Mouse (Mus musculus): ENCODE data around the gene Cldn9. TPM values are rescaled to one million over a fixed set of nuclear protein-coding genes. Genes with fewer than 3 reads are reported as not detected.

Cldn9 gene
- total RNA-seq (2021) = not detected
- long read RNA-seq, experiment 1 = 0 reads
- long read RNA-seq, experiment 2 = 0 reads

DNA sequence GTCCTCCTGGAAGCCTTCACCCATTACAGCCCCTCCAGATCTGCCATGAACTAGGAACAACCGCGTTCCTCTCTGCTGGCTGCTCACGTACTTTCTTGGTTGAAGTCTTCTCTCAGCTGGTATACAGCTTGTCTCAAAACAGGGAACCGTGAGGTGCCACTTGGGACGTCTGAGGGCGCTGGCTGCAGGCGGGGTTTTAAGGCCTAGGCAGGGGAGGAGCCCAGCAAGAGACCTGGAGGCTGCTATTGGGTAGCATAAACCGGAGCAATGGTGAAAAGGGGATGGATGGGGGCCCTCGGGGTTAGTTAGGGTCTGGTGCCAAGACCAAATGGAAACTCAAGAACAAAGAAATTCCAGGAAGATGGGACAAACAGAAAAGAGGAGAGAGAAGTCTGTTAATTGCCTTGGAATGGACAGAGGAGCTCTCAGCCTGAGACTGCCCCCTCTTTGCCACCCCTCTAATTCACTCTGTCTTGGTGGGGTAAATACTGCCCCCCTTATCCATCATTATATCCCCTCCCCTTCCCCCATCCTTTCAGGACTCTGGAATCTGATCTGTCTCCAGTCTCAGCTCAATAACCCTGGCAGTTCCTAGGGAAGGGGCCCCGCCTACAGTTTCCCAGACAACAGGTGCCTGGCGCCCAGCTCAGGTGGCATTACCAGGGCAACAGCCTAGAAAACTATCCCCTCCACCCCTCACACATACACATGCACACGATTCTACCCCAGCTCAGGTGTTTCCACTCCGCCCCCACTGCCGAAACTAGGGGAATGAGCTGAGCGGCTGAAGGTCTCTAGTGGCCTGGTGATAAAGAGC lies at the start of gene Cldn9:
Cldn9 (minus strand) TSS at position 171 of the 817 bp plus-strand sequence.
- intact Hi-C loops (cut with DNase I) = no loop called here

DNA sequence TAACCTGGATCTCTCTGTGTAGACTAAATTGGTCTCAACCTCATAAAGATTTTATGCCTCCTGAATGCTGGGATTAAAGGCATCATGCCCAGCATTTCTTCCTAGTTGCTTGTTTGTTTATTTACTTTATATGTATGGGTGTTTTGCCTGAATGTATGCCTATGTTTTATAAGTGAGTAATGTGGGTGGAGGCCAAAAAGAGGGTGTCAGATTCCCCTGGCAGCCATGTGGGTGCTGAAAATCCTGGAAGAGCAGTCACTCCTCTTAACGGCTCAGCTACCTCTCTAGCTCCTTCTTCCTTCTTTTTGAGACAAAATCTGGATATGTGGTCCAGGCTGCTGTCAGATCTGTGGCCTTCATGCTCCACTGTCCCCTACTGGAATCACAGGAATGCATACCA lies 46.6 kb upstream of the Cldn9 start:
- DNase-seq = no peak
- intact Hi-C loops (cut with DNase I) = no loop called here

More for the DNA sequence above, at the start of gene Cldn9:
- no peak for DNase-seq

- DNase-seq = peak; percentile 85 to 89
- intact Hi-C loops (cut with DNase I) = no loop called here
Measured at GRCm38 (mm10) chr17:23726758-23727142, 42.9 kb upstream of the Cldn9 start.

- intact Hi-C loops (cut with DNase I) = no loop called here
- peak; percentile 97 to 98 for DNase-seq
Measured at GRCm38 (mm10) chr17:23725999-23726757, 42.4 kb upstream of the Cldn9 start, which contains the start of gene Pkmyt1. Gene Pkmyt1, plus strand, starts transcription at chr17:23726336.

DNA sequence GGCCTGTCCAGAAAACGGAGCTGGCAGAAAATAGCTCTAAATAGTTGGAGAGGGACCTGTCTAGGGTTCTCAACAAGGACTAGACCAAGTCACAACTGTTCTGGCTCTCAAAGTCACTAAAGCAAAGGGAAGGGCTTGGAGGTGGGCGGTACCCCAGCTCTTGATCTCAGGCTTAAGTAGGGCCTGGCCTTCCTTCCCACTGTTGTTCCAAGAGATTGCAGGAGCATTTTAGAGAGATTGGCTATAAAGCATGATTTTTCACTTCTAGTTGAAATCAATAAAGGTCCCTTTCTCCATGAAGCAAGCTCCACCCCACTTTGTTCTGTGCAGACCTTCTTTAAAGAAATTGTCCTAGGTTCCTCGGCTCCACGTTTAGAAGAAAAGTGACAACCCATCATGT lies 41.7 kb upstream of the Cldn9 start:
- no peak for DNase-seq
- intact Hi-C loops (cut with DNase I) = no loop called here

GRCm38 (mm10) chr17:23722376-23723125 lies 38.7 kb upstream of the Cldn9 start, which contains the start of gene 1520401A03Rik:
Gene 1520401A03Rik, minus strand, starts transcription at chr17:23722783.
- no peak for DNase-seq
- intact Hi-C loops (cut with DNase I) = no loop called here

GRCm38 (mm10) chr17:23721886-23722285 lies 38.1 kb upstream of the Cldn9 start:
- DNase-seq = no peak
- intact Hi-C loops (cut with DNase I) = no loop called here

DNA sequence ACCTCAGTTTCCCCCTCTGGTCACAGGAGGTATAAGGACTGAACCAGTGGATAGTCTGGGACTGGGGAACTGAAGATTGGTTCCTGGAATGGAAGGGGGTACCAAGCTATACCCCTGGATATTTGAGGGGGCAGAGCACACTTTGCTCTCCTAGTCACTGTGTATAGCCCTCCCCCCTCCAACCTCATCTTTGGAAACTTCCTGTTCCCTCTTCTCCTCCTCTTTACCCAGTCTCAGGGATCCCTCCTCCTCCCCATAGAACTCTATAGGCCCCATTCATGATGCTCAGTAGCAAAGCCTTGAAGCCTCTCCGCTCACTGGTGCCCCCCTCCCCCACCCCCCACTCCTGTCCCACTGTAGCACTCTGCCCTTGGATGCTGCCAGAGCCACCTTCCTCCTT lies 35.6 kb upstream of the Cldn9 start:
- no peak for DNase-seq
- intact Hi-C loops (cut with DNase I) = no loop called here

GRCm38 (mm10) chr17:23717003-23717402 lies 33.2 kb upstream of the Cldn9 start:
- intact Hi-C loops (cut with DNase I) = no loop called here
- DNase-seq = no peak

- peak; percentile 76 to 83 for DNase-seq
- intact Hi-C loops (cut with DNase I) = loop anchor here (2.0 kb wide), 2 partner anchors 45 to 135 kb away; partner anchors contain the start of gene Bicdl2
Measured at GRCm38 (mm10) chr17:23706212-23706611, 22.4 kb upstream of the Cldn9 start.

DNA sequence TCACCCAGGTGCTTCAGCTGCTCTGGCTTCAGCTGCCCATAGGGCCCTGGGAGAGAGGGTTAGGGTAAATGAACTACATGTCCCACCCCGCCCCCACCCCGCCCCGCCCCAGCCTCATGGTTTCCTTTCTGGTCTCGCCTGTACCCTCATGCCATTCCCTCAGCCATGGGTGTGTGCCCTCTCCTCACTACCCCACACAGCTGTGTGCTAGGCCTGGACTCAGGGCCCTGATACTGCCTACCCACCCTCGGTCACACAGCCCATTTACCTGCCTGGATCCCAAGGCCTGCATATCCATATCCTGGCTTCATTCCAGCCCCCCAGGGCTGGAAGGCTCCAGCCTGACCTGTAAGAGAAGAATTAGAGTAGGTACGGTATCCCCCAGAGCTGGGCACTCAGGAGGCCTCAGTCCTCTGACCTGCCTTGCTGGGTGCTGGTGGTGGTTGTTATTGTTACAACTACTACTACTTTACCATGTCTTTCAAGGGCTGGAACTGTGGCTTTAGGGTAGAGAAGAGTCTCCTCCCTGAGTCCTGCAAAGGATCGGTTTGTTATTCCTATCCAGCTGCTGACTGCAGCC lies 21.8 kb upstream of the Cldn9 start:
- no peak for DNase-seq
- intact Hi-C loops (cut with DNase I) = loop anchor here (2.0 kb wide), 2 partner anchors 45 to 135 kb away; partner anchors contain the start of gene Bicdl2

GRCm38 (mm10) chr17:23704741-23705140 lies 20.9 kb upstream of the Cldn9 start:
- DNase-seq = no peak
- intact Hi-C loops (cut with DNase I) = no loop called here

DNA sequence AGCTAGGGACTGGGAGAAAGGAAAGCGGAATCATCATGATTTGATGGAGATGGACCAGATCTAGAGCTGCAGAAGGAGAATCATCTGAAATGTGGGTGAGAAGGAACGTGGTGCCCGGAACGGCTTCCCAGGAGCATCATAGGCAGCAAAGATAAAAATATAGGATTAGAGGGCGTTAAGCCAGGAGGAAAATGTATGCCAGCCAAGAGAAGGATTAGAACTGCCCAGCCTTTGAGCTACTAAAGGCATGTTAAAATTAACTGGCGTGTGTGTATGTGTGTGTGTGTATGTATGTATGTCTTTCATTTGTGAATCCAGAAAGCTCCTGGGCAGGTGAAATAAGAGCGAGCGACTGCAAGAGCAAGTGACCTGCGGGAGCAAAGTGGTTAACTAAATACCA lies 19.5 kb upstream of the Cldn9 start:
- intact Hi-C loops (cut with DNase I) = loop anchor here (2.0 kb wide), 1 partner anchor 26 kb away; the partner anchor contains the start of gene Tnfrsf12a

DNA sequence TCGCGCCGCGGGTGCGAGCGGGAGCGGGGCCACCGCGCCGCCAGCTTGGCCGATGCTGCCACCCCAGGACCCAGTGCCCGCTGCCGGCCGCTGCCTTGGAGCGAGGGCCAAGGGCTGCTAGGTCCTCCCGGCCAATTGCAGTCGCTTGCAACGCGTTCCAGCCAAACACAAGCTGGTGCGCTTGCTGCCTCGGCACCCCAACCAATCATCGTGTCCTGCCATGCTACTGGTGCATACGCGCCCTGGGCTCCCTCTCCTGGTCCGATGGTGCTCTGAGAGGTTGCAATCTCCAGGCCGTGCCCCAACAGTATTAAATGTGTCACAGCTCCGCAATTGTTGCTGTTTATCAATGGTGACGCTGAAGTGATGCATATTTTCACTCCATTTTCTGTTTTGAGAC lies 16.3 kb upstream of the Cldn9 start:
- intact Hi-C loops (cut with DNase I) = no loop called here
- DNase-seq = peak; percentile 87 to 90

More for the DNA sequence above, 19.5 kb upstream of the Cldn9 start:
- DNase-seq = no peak

DNA sequence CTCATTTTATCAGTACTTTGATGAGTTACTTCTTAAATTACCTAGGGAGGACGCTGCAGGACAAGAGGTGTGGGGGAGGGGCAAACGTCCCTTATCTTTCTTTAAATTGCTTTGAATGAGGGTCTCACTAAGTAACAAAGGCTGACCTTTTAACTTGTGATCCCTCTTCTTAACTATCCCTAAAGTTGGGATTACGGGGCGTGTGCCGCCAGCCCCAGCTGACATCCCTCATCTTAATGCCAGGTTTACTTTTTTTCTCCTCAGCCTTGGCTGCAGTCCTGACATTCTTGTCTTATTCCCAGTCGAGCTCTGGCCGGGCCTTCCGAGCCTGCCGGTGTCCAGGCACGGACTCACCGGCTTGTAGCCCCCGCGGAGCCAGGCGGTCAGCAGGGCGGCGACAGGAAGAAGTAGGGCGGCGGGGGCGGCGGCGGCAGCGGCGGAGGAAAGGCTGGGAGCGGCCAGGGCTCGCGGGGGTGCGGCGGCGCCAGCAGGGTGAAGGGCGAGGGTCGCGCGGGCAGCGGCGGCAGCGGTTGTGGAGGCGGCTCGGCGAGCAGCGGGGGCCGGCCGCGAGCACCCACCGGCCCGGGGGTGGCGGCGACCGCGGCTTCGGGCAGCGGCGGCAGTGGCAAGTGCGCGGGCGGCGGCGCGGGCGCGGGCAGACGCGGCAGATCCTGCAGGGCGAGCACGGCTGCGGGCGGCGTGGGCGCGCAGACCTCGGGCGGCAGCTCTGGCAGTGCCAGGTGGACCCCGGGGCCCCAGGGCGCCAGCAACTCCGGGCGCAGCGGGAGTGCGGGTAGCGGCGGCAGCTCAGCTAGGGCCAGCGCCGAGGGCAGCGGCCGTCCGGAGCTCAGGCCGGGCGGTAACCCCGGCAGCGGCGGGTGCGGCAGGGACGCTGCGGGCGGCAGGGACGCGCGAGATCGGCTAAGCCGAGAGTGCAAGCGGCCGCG lies 15.6 kb upstream of the Cldn9 start:
- intact Hi-C loops (cut with DNase I) = no loop called here
- peak; percentile 64 to 66 for DNase-seq

- intact Hi-C loops (cut with DNase I) = no loop called here
- no peak for DNase-seq
Measured at GRCm38 (mm10) chr17:23695801-23696200, 12.0 kb upstream of the Cldn9 start.

DNA sequence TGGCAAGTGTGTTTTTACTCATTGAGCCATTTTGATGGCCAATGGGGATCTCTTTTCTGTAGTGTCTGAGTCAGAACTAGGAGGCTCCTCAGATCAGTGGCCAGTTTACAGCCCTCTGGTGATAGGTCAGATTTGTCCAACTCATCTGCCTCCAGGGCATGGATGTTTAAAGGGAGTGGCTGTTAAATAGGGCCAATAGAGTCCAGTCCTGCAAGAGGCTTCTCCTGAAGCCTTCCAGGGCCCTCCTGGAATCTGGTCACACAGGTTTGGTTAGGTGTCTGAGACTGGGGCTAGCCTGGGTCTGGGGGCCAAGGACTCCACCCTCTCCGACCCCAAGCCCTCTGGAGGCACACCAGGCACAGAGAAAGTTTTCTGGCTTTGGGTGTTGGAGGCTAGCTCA lies 10.7 kb upstream of the Cldn9 start:
- DNase-seq = no peak
- intact Hi-C loops (cut with DNase I) = no loop called here

GRCm38 (mm10) chr17:23683226-23683625 lies 600 bp downstream of the Cldn9 start:
- no peak for DNase-seq
- intact Hi-C loops (cut with DNase I) = no loop called here

DNA sequence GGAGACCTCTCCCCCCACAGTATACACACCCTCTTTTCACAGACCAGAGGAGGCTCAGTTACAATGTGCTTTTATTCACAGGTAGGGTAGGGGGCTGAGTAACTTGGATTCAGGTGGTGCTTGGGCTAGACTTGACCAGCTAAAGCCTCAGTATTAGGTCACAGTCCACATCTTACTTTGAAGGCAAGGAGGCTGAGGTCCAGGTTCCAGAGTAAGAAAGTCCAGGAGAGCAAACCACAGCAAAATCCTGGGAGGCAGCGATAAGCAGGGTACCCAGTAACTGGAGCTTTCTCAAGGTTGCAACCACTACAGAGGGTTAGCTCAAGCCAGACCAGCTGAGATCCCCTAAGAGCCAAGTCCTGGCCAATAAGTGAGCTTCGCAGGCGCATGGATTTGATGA lies 1.3 kb downstream of the Cldn9 start:
- intact Hi-C loops (cut with DNase I) = no loop called here
- DNase-seq = no peak

All from heart, postnatal 14 days (tissue).